Mouse (Mus musculus) ovary, postnatal 10 days (tissue): ENCODE results near the gene Med13l.
"Not testable (repeated sequence)": the region's sequence is repeated elsewhere in the genome, so short reads cannot be mapped to it uniquely, and the experiment has no call there.

Experiments used
- DNase-seq: peaks from one replicate; pipeline ENCODE4 v3.0.0; 2022; ENCODE audit warnings: low spot score

The Med13l gene

GRCm38 (mm10) chr5:118632346-118632745 lies 71.9 kb downstream of the Med13l start:
- DNase-seq: no peak

- DNase-seq: no peak
Observed at GRCm38 (mm10) chr5:118633106-118633505, 72.6 kb downstream of the Med13l start.

DNA sequence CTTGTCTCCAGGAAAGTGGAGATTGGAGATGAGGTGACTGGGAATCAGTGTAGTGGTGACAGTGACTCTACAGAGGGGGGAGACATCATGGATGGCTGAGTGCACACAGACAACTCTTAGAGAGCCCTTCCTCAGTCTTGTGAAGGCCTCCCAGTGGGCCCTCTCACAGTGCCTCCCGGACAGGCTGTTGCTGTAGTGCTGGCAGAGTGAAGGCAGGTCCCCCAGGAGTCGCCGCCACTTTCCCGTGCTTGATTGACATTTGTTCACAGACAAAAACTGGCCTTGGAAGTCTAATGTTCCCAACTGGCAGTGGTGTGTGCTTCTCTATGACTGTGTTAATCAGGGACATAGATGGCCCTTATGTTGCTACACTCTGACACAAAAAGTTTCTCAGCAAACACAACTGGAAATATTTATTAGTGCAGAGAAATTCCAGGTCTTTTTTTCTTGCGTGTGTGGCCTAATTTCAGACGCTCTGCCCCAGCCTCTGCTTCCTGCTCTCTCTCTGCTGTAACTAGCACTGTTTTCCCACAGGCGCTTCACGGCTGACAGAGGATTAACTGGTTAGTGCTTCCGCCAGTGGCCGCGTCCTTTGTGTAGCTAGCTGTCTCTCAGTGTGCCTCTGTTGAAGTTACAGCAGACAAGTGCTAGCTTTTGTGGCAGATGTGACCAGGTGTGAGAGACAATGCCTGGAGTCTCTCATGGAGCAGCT lies 75.2 kb downstream of the Med13l start:
- no peak for DNase-seq

GRCm38 (mm10) chr5:118636399-118637369 lies 76.2 kb downstream of the Med13l start:
- no peak for DNase-seq

DNA sequence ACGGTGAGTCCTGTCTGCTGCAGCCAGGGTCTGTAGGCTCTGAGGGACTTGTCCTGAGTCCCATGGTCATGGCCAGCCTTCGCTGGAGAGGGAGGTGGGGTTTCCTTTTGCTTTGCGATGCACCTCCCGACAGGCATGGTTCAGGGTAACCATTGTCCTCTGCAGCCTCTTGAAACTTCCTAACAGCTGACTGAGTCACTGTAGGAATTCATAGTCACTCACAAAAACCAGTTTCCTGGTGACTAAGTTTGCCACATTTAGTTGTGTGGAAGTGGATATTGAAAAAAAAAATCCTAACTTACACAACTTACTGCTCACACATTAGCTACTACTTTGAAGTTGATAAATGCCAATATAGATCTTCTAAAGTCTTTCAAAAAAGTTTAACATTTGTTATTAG lies 77.5 kb downstream of the Med13l start:
- no peak for DNase-seq

DNA sequence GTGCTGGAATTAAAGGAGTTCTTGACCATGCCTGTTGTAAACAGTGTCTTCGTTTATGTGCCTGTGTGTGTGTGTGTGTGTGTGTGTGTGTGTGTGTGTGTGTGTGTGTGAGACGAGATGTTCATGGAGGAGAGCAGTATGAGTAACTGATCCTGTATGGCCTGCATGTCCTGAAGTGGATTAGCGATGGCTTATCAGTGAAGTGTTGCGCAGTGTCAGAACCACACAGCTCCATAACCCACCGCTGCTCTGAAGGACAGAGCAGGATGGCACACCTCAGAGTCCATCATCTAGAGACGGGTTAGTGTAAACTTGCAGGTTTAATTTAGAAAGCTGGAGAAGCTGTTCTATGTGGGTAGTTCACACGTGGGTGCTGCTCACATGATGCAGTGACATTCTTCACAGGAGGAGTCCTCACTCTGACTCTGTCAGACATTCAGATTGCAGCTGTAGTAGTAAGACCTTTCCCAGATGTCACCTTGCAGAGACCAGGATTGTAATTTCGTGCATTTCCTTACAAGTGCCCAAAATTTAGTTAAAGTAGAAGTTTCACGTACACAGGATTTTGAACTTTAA lies 78.1 kb downstream of the Med13l start:
- DNase-seq: no peak

GRCm38 (mm10) chr5:118639117-118639707 lies 78.7 kb downstream of the Med13l start:
- no peak for DNase-seq

- DNase-seq: no peak
Observed at GRCm38 (mm10) chr5:118644041-118644440, 83.6 kb downstream of the Med13l start.

DNA sequence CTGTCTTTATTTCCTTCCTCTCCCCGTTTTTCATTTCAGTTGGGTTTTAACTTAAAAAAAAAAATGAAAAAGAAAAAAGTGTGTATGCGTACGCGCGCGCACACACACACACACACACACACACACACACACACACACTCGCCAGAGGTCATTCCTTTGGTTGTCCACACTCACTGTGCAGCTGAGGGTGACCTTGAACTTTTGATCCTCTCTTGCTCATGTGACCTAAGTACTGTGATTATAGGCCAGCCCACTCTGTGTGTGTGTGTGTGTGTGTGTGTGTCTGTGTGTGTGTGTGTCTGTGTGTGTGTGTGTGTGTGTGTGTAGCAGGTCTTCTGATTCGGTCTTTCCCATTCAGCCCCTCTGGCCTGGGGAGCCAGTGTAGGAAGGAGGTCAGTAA lies 84.0 kb downstream of the Med13l start:
- no peak for DNase-seq

GRCm38 (mm10) chr5:118645196-118645805 lies 84.8 kb downstream of the Med13l start:
- DNase-seq: no peak

DNA sequence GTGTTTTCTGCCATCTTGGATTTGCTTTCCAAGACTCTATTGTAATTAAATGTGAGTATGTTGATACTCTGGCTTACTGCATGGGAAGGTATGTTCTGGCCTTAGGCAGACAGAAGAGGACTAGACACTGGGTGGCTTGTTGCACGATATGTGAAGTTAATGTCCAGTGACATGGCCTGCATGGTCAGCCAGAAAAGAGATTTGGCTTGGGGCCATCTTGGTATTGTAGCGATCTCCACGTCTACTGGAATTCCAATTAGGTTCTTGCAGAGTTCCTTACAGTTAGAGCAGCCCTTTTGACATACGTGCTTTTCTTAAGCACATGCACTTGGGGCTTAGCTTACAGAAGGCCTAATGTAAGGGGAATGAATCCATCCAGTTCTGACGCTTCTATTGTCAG lies 86.4 kb downstream of the Med13l start:
- DNase-seq: no peak

DNA sequence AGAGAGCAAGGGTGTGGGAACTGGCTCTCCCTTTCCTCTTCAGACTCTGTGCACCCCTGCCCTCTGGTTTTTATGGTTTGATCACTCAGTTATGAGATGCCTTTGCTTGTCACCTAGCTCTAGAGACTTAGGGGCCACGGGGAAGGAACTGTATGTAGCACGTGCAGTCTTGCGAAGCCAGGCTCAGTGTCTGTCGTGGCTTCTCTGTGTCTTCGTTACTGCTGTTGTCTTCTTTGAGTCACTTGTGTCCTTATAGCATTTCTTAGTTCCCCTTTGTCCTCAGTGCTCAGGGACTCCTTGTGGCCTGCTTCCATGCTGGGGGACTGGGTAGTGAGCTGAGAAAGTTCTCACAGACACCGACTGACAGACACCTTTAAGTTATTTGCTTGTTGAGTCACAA lies 86.9 kb downstream of the Med13l start:
- DNase-seq: no peak

DNA sequence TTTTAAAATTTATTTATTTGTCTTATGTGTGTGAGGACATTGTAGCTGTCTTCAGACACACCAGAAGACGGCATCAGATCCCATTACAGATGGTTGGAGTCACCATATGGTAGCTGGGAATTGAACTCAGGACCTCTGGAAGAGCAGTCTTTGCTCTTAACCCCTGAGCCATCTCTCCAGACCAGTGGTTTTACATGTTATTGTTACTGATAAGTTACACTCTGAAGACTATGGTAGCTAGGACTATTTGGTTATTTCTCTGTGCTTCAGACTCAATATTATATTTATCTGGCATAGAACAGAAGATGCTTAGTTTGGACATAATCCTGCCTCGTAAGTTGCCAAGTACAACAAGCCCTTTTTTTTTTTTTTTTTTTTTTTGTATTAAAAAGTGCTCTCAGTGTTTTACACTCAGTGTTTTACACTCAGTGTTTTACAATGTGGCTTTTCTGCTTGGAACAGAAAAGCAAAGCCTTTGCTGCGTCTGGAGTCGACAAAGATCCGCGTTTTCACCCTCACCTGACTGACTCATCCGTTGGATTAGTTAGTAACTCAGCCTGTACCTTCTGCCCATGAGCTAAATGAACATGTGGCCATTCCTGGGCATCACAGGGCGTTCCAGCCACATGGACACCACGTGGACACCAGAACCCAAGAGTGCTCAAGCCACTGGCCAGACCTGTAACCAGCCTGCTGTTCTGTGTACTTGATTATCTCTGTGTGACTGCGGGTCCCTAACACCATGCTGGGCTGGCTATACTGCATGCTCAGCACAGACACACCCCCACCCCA lies 88.9 kb downstream of the Med13l start:
- DNase-seq: no peak

DNA sequence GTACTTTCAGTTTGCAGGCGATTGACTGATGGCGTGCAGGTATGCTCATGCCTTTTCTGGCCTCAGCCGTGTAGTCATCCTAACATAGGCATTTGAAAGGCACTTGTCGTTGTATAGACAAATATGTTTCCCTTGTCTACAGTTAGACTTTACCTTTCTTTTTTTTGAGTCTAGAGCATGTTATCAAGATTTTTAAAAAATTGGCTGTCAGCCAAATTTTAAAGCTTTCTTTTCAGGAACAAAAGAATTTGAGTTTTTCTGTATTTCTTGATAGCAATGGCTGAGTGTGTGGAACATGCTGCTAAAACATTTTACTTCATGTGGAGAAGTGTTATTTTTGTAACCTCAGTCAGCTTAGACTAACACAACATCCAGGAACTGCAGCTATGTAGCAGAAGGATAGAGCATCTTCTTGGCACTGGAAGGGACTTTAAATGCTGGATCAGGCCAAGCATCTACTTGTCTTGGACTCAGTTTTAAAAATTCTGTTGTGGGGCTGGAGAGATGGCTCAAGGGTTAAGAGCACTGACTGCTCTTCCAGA lies 89.6 kb downstream of the Med13l start:
- DNase-seq: no peak

DNA sequence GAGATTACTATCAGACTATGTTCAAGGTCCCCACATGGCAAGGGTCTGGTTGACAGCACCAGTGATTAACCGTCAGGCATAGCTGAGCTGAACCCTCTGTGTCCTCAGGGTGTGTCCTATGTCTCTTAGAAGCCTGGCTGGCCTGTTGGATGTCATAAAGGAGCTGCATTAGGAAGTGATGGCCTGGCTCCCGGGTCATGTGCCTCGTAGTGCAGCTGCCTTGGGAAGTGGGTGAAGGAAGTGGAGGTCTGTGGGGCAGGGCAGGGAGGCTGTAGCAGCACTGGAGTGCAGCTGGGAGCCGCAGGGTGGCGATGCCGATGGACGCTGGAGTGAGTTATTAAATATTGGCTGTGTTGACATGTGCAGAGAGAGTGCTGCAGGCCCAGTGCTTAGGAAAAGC lies 90.3 kb downstream of the Med13l start:
- DNase-seq: no peak

DNA sequence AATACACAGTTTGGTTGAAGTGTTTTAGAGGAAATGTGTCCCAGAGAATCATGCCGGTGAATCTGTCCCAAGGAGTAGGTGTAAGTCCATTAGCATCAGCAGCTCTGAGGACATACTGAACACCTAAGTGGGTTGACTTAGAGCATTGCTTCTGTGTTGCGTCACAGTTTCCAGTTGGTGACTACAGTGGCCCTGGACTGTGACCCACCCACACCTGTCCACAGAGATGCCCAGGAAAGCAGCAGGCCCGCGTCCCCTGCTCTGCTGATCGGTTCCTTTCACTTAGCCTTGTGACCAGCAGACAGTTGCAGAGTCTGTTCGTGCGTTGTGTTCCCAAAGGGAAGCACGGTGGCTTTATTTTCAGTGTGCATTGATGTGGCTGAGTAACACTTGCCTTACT lies 92.1 kb downstream of the Med13l start:
- no peak for DNase-seq

GRCm38 (mm10) chr5:118653119-118653518 lies 92.6 kb downstream of the Med13l start:
- not testable (repeated sequence) for DNase-seq

- DNase-seq: no peak
Observed at GRCm38 (mm10) chr5:118654599-118654998, 94.1 kb downstream of the Med13l start.

- no peak for DNase-seq
Observed at GRCm38 (mm10) chr5:118655025-118655424, 94.5 kb downstream of the Med13l start.

DNA sequence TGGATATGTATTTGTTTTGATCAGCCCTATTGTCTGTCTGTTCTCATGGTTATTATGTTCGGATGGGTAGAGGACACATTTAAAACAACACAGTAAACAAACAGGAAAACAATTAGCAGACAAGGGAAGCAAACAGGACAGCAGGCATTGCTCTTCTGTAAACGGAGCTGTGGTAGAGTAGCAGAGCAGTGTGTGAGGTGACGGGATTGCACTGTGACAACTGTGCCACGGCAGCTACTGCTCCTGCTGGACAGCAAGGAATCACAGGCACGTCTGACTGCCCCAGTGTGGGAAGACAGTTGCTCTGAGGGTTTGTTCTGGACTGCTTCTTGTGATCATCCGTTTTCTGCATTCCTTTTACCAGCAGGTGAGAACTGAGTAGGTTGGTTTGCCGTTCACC lies 94.9 kb downstream of the Med13l start:
- no peak for DNase-seq

- DNase-seq: no peak
Observed at GRCm38 (mm10) chr5:118655966-118656365, 95.5 kb downstream of the Med13l start.
